Mouse (Mus musculus) cortical plate, adult 2 months (tissue): Measurements from ENCODE around the gene Paics.

ENCODE experiments used
- CTCF ChIP-seq: fragments of 200-500 bp; IDR thresholded peaks from 2 replicates; pipeline ENCODE4 v1.5.1; 2011; ENCODE audit warnings: mild to moderate bottlenecking, control low read depth, low read length; ENCODE audit not compliant: insufficient read depth; ENCODE audit errors: extremely low read depth
- POLR2A ChIP-seq: fragments of 200-500 bp; IDR thresholded peaks from 2 replicates; pipeline ENCODE4 v1.6.1; 2011; ENCODE audit warnings: mild to moderate bottlenecking, low read length, control low read depth; ENCODE audit not compliant: insufficient read depth; ENCODE audit errors: extremely low read depth

- TF ChIP-seq CTCF, result no peak
- no peak for TF ChIP-seq POLR2A
Observed at GRCm38 (mm10) chr5:76954271-76954900, 3.3 kb downstream of the Paics start.
